Mouse (Mus musculus): Measurements from ENCODE around the gene Sqstm1. TPM values are rescaled to one million over a fixed set of nuclear protein-coding genes. Genes with fewer than 3 reads are reported as not detected.
A peak's percentile ranks its signal among the peaks of the same experiment; 100 is the strongest.

Sqstm1 gene
- polyA plus RNA-seq, 1 experiment from 2014 or later = 182 TPM

DNA sequence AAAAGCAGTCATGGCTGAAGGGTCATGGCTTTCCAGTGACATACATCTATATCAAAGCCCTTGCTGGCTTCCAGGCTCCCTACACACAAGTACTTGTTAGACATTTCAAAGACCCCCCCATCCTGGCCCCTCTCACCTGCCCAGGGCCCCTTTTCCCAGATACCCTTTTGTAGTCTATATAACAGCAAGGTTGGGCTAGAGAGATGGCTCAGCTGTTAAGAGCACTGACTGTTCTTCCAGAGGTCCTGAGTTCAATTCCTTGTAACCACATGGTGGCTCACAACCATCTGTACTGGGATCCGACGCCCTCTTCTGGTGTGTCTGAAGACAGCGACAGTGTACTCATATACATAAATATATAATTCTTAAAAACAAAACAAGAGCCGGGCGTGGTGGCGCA lies 4.0 kb upstream of the Sqstm1 start:
- Histone ChIP-seq H3K4me1 (ENCODE audit: control insufficient read depth, low read depth, low read length) (peaks cover 57% of the 10 kb centered on the region), H3K9me3 (replicated peaks; ENCODE audit: control insufficient read depth, low read length) (no peaks in the 10 kb centered on the region), H3K27me3 (ENCODE audit: control insufficient read depth, insufficient read depth, low read depth, low read length) (no peaks in the 10 kb centered on the region), H3K4me3 (ENCODE audit: low read depth, low read length) (no peak overlapping the region), H3K36me3 (ENCODE audit: control insufficient read depth, insufficient read depth) (no peaks in the 10 kb centered on the region), H3K4me2 (ENCODE audit: low read depth, low read length) (no peak overlapping the region), H3K9ac (ENCODE audit: low read depth, low read length) (no peak overlapping the region), H3K27ac (ENCODE audit: low read length) (no peak overlapping the region)
- no peak for ATAC-seq (ENCODE audit: low read depth)
- 80% methylated on average over 6 of the region's 6 CpGs for WGBS (ENCODE audit: insufficient replicate concordance)

- Histone ChIP-seq H3K27me3 (ENCODE audit: control insufficient read depth, insufficient read depth, low read depth, low read length) (no peaks in the 10 kb centered on the region), H3K9ac (ENCODE audit: low read depth, low read length) (no peak overlapping the region), H3K4me3 (ENCODE audit: low read depth, low read length) (0 out of 2 replicates have a peak overlapping the region, but pooled peaks have one; percentile 6), H3K4me2 (ENCODE audit: low read depth, low read length) (0 out of 2 replicates have a peak overlapping the region, but pooled peaks have one; percentile 5), H3K4me1 (ENCODE audit: control insufficient read depth, low read depth, low read length) (peaks cover 54% of the 10 kb centered on the region), H3K36me3 (ENCODE audit: control insufficient read depth, insufficient read depth) (no peaks in the 10 kb centered on the region; the same call in 1 of the 2 replicates), H3K27ac (ENCODE audit: low read length) (peak overlapping the region; percentile 74), H3K9me3 (replicated peaks; ENCODE audit: control insufficient read depth, low read length) (no peaks in the 10 kb centered on the region)
- WGBS (ENCODE audit: insufficient replicate concordance) = 60% methylated on average over 11 of the region's 11 CpGs
- ATAC-seq (ENCODE audit: low read depth) = peak; percentile 20
Observed at GRCm38 (mm10) chr11:50212848-50213758, 2.5 kb upstream of the Sqstm1 start.

- 0 out of 2 replicates have a peak overlapping the region, but pooled peaks have one; percentile 6 for H3K4me3 ChIP-seq (ENCODE audit: low read depth, low read length)
- 47% methylated on average over 3 of the region's 3 CpGs for WGBS (ENCODE audit: insufficient replicate concordance)
- H3K4me2 ChIP-seq (ENCODE audit: low read depth, low read length) = no peak overlapping the region
- H3K27me3 ChIP-seq (ENCODE audit: control insufficient read depth, insufficient read depth, low read depth, low read length) = no peaks in the 10 kb centered on the region
- peaks cover 8% of the 10 kb centered on the region for H3K36me3 ChIP-seq (ENCODE audit: control insufficient read depth, insufficient read depth)
- no peaks in the 10 kb centered on the region for H3K9me3 ChIP-seq (replicated peaks; ENCODE audit: control insufficient read depth, low read length)
- H3K4me1 ChIP-seq (ENCODE audit: control insufficient read depth, low read depth, low read length) = peaks cover 50% of the 10 kb centered on the region
- no peak overlapping the region for H3K9ac ChIP-seq (ENCODE audit: low read depth, low read length)
- peak overlapping the region; percentile 74 for H3K27ac ChIP-seq (ENCODE audit: low read length)
- no peak for ATAC-seq (ENCODE audit: low read depth)
Observed at GRCm38 (mm10) chr11:50212060-50212739, 1.6 kb upstream of the Sqstm1 start.

GRCm38 (mm10) chr11:50211322-50212059 lies 864 bp upstream of the Sqstm1 start:
- H3K4me1 ChIP-seq (ENCODE audit: control insufficient read depth, low read depth, low read length) = peaks cover 44% of the 10 kb centered on the region
- peak overlapping the region; percentile 96 for H3K4me3 ChIP-seq (ENCODE audit: low read depth, low read length)
- WGBS (ENCODE audit: insufficient replicate concordance) = 88% methylated on average over 3 of the region's 3 CpGs
- peaks cover 15% of the 10 kb centered on the region for H3K36me3 ChIP-seq (ENCODE audit: control insufficient read depth, insufficient read depth)
- no peaks in the 10 kb centered on the region for H3K27me3 ChIP-seq (ENCODE audit: control insufficient read depth, insufficient read depth, low read depth, low read length)
- peak overlapping the region; percentile 95; the same call in 1 of the 2 replicates for H3K9ac ChIP-seq (ENCODE audit: low read depth, low read length)
- H3K4me2 ChIP-seq (ENCODE audit: low read depth, low read length) = peak overlapping the region; percentile 74
- ATAC-seq (ENCODE audit: low read depth) = no peak
- H3K27ac ChIP-seq (ENCODE audit: low read length) = peak overlapping the region; percentile 99
- H3K9me3 ChIP-seq (replicated peaks; ENCODE audit: control insufficient read depth, low read length) = no peaks in the 10 kb centered on the region

GRCm38 (mm10) chr11:50210101-50210504 lies 524 bp downstream of the Sqstm1 start:
- Histone ChIP-seq H3K9ac (ENCODE audit: low read depth, low read length) (peak overlapping the region; percentile 95), H3K4me2 (ENCODE audit: low read depth, low read length) (peak overlapping the region; percentile 74), H3K27me3 (ENCODE audit: control insufficient read depth, insufficient read depth, low read depth, low read length) (no peaks in the 10 kb centered on the region), H3K36me3 (ENCODE audit: control insufficient read depth, insufficient read depth) (peaks cover 29% of the 10 kb centered on the region), H3K4me1 (ENCODE audit: control insufficient read depth, low read depth, low read length) (peaks cover 30% of the 10 kb centered on the region), H3K9me3 (replicated peaks; ENCODE audit: control insufficient read depth, low read length) (no peaks in the 10 kb centered on the region), H3K4me3 (ENCODE audit: low read depth, low read length) (peak overlapping the region; percentile 96), H3K27ac (ENCODE audit: low read length) (peak overlapping the region; percentile 99)
- ATAC-seq (ENCODE audit: low read depth) = peak; percentile 94
- under 1% methylated on average over 24 of the region's 24 CpGs for WGBS (ENCODE audit: insufficient replicate concordance)

DNA sequence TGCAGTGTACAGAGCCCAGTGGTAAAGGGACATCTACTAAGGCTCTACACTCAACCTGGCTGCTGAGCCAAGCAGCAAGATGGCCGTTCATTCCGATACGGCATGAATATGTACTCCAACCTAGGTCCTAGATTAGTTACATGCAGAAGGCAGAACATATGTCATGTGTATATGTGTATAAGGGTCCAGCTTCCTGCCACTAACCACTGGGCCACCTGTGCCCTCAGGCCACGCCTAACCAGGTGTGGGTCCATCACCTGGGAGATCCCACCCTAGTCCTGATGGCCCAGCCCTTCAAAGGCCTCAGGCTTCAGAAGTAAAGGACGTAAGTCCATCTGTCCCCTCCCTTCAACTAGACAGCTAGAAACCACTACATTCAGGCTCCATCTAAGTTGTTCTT lies 2.6 kb downstream of the Sqstm1 start:
- H3K4me2 ChIP-seq (ENCODE audit: low read depth, low read length) = no peak overlapping the region
- no peak for ATAC-seq (ENCODE audit: low read depth)

DNA sequence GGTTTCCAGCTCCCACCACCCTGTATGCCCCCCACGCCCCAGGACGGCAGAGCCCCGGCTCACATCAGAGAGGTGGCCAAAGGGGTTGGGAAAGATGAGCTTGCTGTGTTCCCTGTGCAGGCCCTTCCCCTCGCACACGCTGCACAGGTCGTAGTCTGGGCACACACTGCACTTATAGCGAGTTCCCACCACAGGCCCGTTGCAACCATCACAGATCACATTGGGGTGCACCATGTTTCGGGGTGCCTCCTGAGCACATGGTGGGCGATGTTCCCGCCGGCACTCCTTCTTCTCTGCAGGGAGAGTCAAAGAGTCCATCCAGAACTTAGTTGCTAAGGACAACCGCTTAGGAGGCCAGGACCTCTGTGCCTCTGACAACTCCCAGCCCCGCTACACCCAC lies 3.3 kb downstream of the Sqstm1 start:
- peaks cover 51% of the 10 kb centered on the region for H3K36me3 ChIP-seq (ENCODE audit: control insufficient read depth, insufficient read depth)
- peaks cover 26% of the 10 kb centered on the region for H3K4me1 ChIP-seq (ENCODE audit: control insufficient read depth, low read depth, low read length)
- H3K9me3 ChIP-seq (replicated peaks; ENCODE audit: control insufficient read depth, low read length) = no peaks in the 10 kb centered on the region
- no peak overlapping the region for H3K4me3 ChIP-seq (ENCODE audit: low read depth, low read length)
- no peaks in the 10 kb centered on the region for H3K27me3 ChIP-seq (ENCODE audit: control insufficient read depth, insufficient read depth, low read depth, low read length)
- no peak overlapping the region for H3K4me2 ChIP-seq (ENCODE audit: low read depth, low read length)
- no peak overlapping the region for H3K27ac ChIP-seq (ENCODE audit: low read length)
- WGBS (ENCODE audit: insufficient replicate concordance) = 95% methylated on average over 14 of the region's 14 CpGs
- no peak overlapping the region for H3K9ac ChIP-seq (ENCODE audit: low read depth, low read length)
- no peak for ATAC-seq (ENCODE audit: low read depth)

More for the DNA sequence above, 2.6 kb downstream of the Sqstm1 start:
- Histone ChIP-seq H3K4me3 (ENCODE audit: low read depth, low read length) (no peak overlapping the region), H3K36me3 (ENCODE audit: control insufficient read depth, insufficient read depth) (peaks cover 44% of the 10 kb centered on the region), H3K9me3 (replicated peaks; ENCODE audit: control insufficient read depth, low read length) (no peaks in the 10 kb centered on the region), H3K4me1 (ENCODE audit: control insufficient read depth, low read depth, low read length) (peaks cover 32% of the 10 kb centered on the region), H3K27me3 (ENCODE audit: control insufficient read depth, insufficient read depth, low read depth, low read length) (no peaks in the 10 kb centered on the region), H3K9ac (ENCODE audit: low read depth, low read length) (no peak overlapping the region), H3K27ac (ENCODE audit: low read length) (no peak overlapping the region)
- WGBS (ENCODE audit: insufficient replicate concordance) = 90% methylated on average over 5 of the region's 5 CpGs

- 72% methylated on average over 2 of the region's 2 CpGs for WGBS (ENCODE audit: insufficient replicate concordance)
- Histone ChIP-seq H3K9me3 (replicated peaks; ENCODE audit: control insufficient read depth, low read length) (no peaks in the 10 kb centered on the region), H3K4me3 (ENCODE audit: low read depth, low read length) (no peak overlapping the region), H3K4me1 (ENCODE audit: control insufficient read depth, low read depth, low read length) (peaks cover 22% of the 10 kb centered on the region), H3K36me3 (ENCODE audit: control insufficient read depth, insufficient read depth) (peaks cover 63% of the 10 kb centered on the region), H3K27ac (ENCODE audit: low read length) (no peak overlapping the region), H3K4me2 (ENCODE audit: low read depth, low read length) (no peak overlapping the region), H3K27me3 (ENCODE audit: control insufficient read depth, insufficient read depth, low read depth, low read length) (no peaks in the 10 kb centered on the region), H3K9ac (ENCODE audit: low read depth, low read length) (no peak overlapping the region)
- ATAC-seq (ENCODE audit: low read depth) = no peak
Observed at GRCm38 (mm10) chr11:50206037-50206436, 4.6 kb downstream of the Sqstm1 start.

All from liver, embryonic 16.5 days (tissue).